Mouse (Mus musculus): ENCODE measurements at regions not wholly inside any gene's neighbourhood (a gene's known extent, or its start where the extent isn't known, plus 50 kb on each side); places are given as distances from the start of the nearest gene placed in this dataset.

GRCm38 (mm10) chr13:106510435-106510834, 426.3 kb downstream of the Ipo11 start:
- Histone ChIP-seq H3K9ac (ENCODE audit: low read depth, low read length) (no peak overlapping the region), H3K27me3 (ENCODE audit: control insufficient read depth, insufficient read depth, low read length) (no peaks in the 10 kb centered on the region), H3K4me1 (replicated peaks; ENCODE audit: control insufficient read depth, insufficient read depth, low read length) (no peaks in the 10 kb centered on the region), H3K36me3 (ENCODE audit: control insufficient read depth, insufficient read depth, low read length) (no peaks in the 10 kb centered on the region), H3K4me3 (ENCODE audit: low read depth, low read length) (no peak overlapping the region), H3K27ac (ENCODE audit: low read depth, low read length) (no peak overlapping the region), H3K9me3 (ENCODE audit: control insufficient read depth, low read length) (no peaks in the 10 kb centered on the region), H3K4me2 (replicated peaks; ENCODE audit: low read depth, low read length) (no peak overlapping the region)
- 87% methylated on average over 6 of the region's 6 CpGs for WGBS
- DNase-seq (ENCODE audit: low spot score) = no peak
- no peak for ATAC-seq (ENCODE audit: low FRiP score)

GRCm38 (mm10) chr13:106501273-106501672, 435.5 kb downstream of the Ipo11 start:
- no peaks in the 10 kb centered on the region for H3K36me3 ChIP-seq (ENCODE audit: control insufficient read depth, insufficient read depth, low read length)
- H3K9me3 ChIP-seq (ENCODE audit: control insufficient read depth, low read length) = no peaks in the 10 kb centered on the region
- H3K9ac ChIP-seq (ENCODE audit: low read depth, low read length) = no peak overlapping the region
- no peak overlapping the region for H3K4me2 ChIP-seq (replicated peaks; ENCODE audit: low read depth, low read length)
- no peak for ATAC-seq (ENCODE audit: low FRiP score)
- DNase-seq (ENCODE audit: low spot score) = no peak
- WGBS = 85% methylated on average over 6 of the region's 6 CpGs
- H3K4me1 ChIP-seq (replicated peaks; ENCODE audit: control insufficient read depth, insufficient read depth, low read length) = no peaks in the 10 kb centered on the region
- no peak overlapping the region for H3K4me3 ChIP-seq (ENCODE audit: low read depth, low read length)
- H3K27me3 ChIP-seq (ENCODE audit: control insufficient read depth, insufficient read depth, low read length) = no peaks in the 10 kb centered on the region
- no peak overlapping the region for H3K27ac ChIP-seq (ENCODE audit: low read depth, low read length)

DNA sequence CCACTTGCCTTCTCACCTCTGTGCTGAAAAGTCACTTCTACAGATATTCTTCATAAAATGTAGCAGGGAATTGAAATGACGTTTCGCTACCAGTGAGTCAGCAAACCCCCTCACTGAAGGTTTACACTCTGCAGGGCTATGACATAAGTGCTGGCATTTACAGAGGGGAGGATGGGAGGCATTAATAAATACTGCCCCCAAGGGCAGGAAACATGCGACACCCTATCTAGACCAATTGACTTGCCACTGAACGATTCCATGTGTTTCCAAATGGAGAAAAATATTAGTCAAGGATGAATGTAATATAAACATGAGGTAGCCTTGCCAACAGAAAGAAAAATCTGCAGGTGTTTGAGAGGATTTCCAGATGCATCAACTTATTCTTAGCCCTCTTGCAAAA, 465.5 kb downstream of the Ipo11 start:
- no peak overlapping the region for H3K4me3 ChIP-seq (ENCODE audit: low read depth, low read length)
- no peaks in the 10 kb centered on the region for H3K36me3 ChIP-seq (ENCODE audit: control insufficient read depth, insufficient read depth, low read length)
- ATAC-seq (ENCODE audit: low FRiP score) (no peak), DNase-seq (ENCODE audit: low spot score) (no peak)
- no peak overlapping the region for H3K4me2 ChIP-seq (replicated peaks; ENCODE audit: low read depth, low read length)
- H3K9ac ChIP-seq (ENCODE audit: low read depth, low read length) = no peak overlapping the region
- no peaks in the 10 kb centered on the region for H3K4me1 ChIP-seq (replicated peaks; ENCODE audit: control insufficient read depth, insufficient read depth, low read length)
- no peaks in the 10 kb centered on the region for H3K9me3 ChIP-seq (ENCODE audit: control insufficient read depth, low read length)
- WGBS = 86% methylated on average over 4 of the region's 4 CpGs
- H3K27ac ChIP-seq (ENCODE audit: low read depth, low read length) = no peak overlapping the region
- H3K27me3 ChIP-seq (ENCODE audit: control insufficient read depth, insufficient read depth, low read length) = no peaks in the 10 kb centered on the region

DNA sequence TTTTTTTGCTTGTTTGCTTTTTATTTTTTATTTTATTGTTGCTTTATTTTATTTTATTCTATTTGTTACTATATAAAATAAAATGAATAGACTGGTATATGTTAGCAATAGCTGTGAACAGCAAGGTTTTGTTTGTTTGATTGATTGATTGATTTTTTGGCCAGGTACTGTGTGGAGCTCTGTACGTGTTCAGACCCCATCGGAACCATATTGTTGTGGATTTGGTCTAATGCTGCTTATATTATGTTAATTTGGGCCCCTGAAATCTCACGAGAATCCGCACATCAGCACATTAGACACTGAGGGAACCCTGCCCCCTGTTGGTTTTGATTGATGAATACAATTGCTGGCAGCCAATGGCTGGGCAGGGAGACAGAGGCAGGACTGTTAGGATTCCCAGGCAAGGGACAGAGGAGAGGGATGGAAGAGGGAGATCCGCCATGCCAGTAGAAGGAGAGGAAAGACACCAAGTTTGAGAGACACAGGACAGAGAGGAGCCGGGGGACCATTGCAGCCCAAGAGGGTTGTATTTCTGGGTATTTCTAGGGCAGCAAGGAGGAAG, 482.3 kb downstream of the Ipo11 start:
- Histone ChIP-seq H3K4me3 (ENCODE audit: low read depth, low read length) (no peak overlapping the region), H3K9ac (ENCODE audit: low read depth, low read length) (no peak overlapping the region), H3K27me3 (ENCODE audit: control insufficient read depth, insufficient read depth, low read length) (no peaks in the 10 kb centered on the region), H3K27ac (ENCODE audit: low read depth, low read length) (no peak overlapping the region), H3K4me2 (replicated peaks; ENCODE audit: low read depth, low read length) (no peak overlapping the region), H3K36me3 (ENCODE audit: control insufficient read depth, insufficient read depth, low read length) (no peaks in the 10 kb centered on the region), H3K4me1 (replicated peaks; ENCODE audit: control insufficient read depth, insufficient read depth, low read length) (no peaks in the 10 kb centered on the region), H3K9me3 (ENCODE audit: control insufficient read depth, low read length) (no peaks in the 10 kb centered on the region)
- WGBS = 72% methylated on average over 6 of the region's 6 CpGs
- DNase-seq (ENCODE audit: low spot score) = peak; percentile 5
- peak; percentile 51 for ATAC-seq (ENCODE audit: low FRiP score)

DNA sequence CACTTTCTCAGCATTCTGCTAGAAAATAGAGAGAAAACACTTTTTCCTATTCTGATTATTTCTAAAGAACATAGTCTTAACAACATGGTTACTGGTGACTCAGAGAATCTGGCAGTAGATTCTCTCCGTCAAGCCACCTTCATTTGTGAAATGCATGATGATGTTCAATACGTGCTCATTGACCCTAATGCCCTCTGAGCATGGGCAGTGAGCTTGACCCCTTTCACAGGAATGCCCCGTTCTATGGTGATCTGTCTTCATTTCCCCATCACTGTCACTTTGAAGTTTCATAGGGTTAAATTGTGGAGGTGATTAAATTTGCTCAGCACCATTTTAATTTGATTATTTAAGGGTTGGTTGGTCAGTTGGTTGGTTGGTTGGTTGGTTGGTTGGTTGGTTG, 504.6 kb downstream of the Ipo11 start:
- Histone ChIP-seq H3K36me3 (ENCODE audit: control insufficient read depth, insufficient read depth, low read length) (no peaks in the 10 kb centered on the region), H3K27me3 (ENCODE audit: control insufficient read depth, insufficient read depth, low read length) (no peaks in the 10 kb centered on the region), H3K9ac (ENCODE audit: low read depth, low read length) (no peak overlapping the region), H3K4me3 (ENCODE audit: low read depth, low read length) (no peak overlapping the region), H3K9me3 (ENCODE audit: control insufficient read depth, low read length) (no peaks in the 10 kb centered on the region), H3K27ac (ENCODE audit: low read depth, low read length) (peak overlapping the region; percentile 39; the same call in 1 of the 2 replicates), H3K4me2 (replicated peaks; ENCODE audit: low read depth, low read length) (no peak overlapping the region), H3K4me1 (replicated peaks; ENCODE audit: control insufficient read depth, insufficient read depth, low read length) (no peaks in the 10 kb centered on the region)
- ATAC-seq (ENCODE audit: low FRiP score) (peak; percentile 64), DNase-seq (ENCODE audit: low spot score) (peak; percentile 6)
- WGBS = 54% methylated on average over 3 of the region's 3 CpGs

GRCm38 (mm10) chr13:106406608-106407038, 530.1 kb downstream of the Ipo11 start:
- ATAC-seq (ENCODE audit: low FRiP score) (no peak), DNase-seq (ENCODE audit: low spot score) (no peak)
- Histone ChIP-seq H3K4me2 (replicated peaks; ENCODE audit: low read depth, low read length) (no peak overlapping the region), H3K27me3 (ENCODE audit: control insufficient read depth, insufficient read depth, low read length) (no peaks in the 10 kb centered on the region), H3K9me3 (ENCODE audit: control insufficient read depth, low read length) (no peaks in the 10 kb centered on the region), H3K9ac (ENCODE audit: low read depth, low read length) (no peak overlapping the region), H3K36me3 (ENCODE audit: control insufficient read depth, insufficient read depth, low read length) (no peaks in the 10 kb centered on the region), H3K4me1 (replicated peaks; ENCODE audit: control insufficient read depth, insufficient read depth, low read length) (no peaks in the 10 kb centered on the region), H3K4me3 (ENCODE audit: low read depth, low read length) (no peak overlapping the region), H3K27ac (ENCODE audit: low read depth, low read length) (no peak overlapping the region)
- 68% methylated on average over 1 of the region's 1 CpGs for WGBS

DNA sequence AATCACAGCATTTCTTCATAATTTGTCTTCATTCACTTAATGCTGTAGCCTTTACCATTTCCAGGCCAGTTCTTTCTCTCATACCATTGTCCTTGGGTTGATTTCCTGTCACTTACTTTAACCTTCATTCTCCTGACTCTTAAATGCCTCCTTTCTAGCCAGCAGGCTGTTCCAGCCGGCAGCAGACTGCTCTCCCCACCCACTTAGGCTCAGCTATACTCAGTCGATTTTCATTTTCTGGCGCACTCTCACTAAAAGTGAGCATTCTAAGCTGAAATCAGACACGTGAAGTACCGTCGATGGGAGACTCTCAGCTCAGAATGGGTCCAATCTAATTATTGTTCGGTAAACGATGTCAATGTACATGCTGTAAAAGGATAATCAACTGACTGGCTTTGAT, 544.1 kb downstream of the Ipo11 start:
- Histone ChIP-seq H3K27me3 (ENCODE audit: control insufficient read depth, insufficient read depth, low read length) (no peaks in the 10 kb centered on the region), H3K4me1 (replicated peaks; ENCODE audit: control insufficient read depth, insufficient read depth, low read length) (no peaks in the 10 kb centered on the region), H3K4me2 (replicated peaks; ENCODE audit: low read depth, low read length) (no peak overlapping the region), H3K9ac (ENCODE audit: low read depth, low read length) (no peak overlapping the region), H3K27ac (ENCODE audit: low read depth, low read length) (no peak overlapping the region), H3K36me3 (ENCODE audit: control insufficient read depth, insufficient read depth, low read length) (no peaks in the 10 kb centered on the region), H3K4me3 (ENCODE audit: low read depth, low read length) (no peak overlapping the region), H3K9me3 (ENCODE audit: control insufficient read depth, low read length) (no peaks in the 10 kb centered on the region)
- DNase-seq (ENCODE audit: low spot score) (no peak), ATAC-seq (ENCODE audit: low FRiP score) (no peak)
- 87% methylated on average over 8 of the region's 8 CpGs for WGBS

DNA sequence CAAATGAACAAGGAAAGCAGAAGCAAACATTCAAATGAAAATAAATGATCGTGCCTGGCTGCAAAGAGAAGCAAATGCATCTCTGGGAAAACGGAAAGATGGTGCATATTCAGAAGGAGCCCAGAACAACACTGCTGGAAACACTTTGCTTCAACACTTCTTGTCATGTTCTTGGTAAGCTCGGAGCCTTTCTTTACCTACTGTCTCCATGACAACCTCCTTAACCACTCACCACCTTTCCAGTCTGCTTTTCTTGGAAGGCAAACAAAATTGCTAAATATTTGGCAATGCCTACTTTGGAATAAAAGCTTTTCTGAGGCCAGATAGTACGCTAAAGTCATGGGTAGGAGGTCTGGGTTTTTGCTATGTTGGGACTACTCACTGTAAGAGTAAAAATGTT, 548.1 kb downstream of the Ipo11 start:
- Histone ChIP-seq H3K36me3 (ENCODE audit: control insufficient read depth, insufficient read depth, low read length) (no peaks in the 10 kb centered on the region), H3K9me3 (ENCODE audit: control insufficient read depth, low read length) (no peaks in the 10 kb centered on the region), H3K4me2 (replicated peaks; ENCODE audit: low read depth, low read length) (no peak overlapping the region), H3K4me3 (ENCODE audit: low read depth, low read length) (no peak overlapping the region), H3K27ac (ENCODE audit: low read depth, low read length) (no peak overlapping the region), H3K9ac (ENCODE audit: low read depth, low read length) (no peak overlapping the region), H3K27me3 (ENCODE audit: control insufficient read depth, insufficient read depth, low read length) (no peaks in the 10 kb centered on the region), H3K4me1 (replicated peaks; ENCODE audit: control insufficient read depth, insufficient read depth, low read length) (no peaks in the 10 kb centered on the region)
- 80% methylated on average over 4 of the region's 4 CpGs for WGBS
- DNase-seq (ENCODE audit: low spot score) (no peak), ATAC-seq (ENCODE audit: low FRiP score) (no peak)

- ATAC-seq (ENCODE audit: low FRiP score) = no peak
- H3K9ac ChIP-seq (ENCODE audit: low read depth, low read length) = no peak overlapping the region
- no peaks in the 10 kb centered on the region for H3K9me3 ChIP-seq (ENCODE audit: control insufficient read depth, low read length)
- H3K4me2 ChIP-seq (replicated peaks; ENCODE audit: low read depth, low read length) = no peak overlapping the region
- no peak overlapping the region for H3K27ac ChIP-seq (ENCODE audit: low read depth, low read length)
- no peaks in the 10 kb centered on the region for H3K4me1 ChIP-seq (replicated peaks; ENCODE audit: control insufficient read depth, insufficient read depth, low read length)
- H3K27me3 ChIP-seq (ENCODE audit: control insufficient read depth, insufficient read depth, low read length) = no peaks in the 10 kb centered on the region
- H3K36me3 ChIP-seq (ENCODE audit: control insufficient read depth, insufficient read depth, low read length) = no peaks in the 10 kb centered on the region
- no peak overlapping the region for H3K4me3 ChIP-seq (ENCODE audit: low read depth, low read length)
- WGBS = 80% methylated on average over 7 of the region's 7 CpGs
- no peak for DNase-seq (ENCODE audit: low spot score)
Measured at GRCm38 (mm10) chr13:106367589-106367988, 569.2 kb downstream of the Ipo11 start.

All from hindbrain, embryonic 11.5 days (tissue).